Mouse (Mus musculus) spleen, adult 2 months (tissue): Measurements from ENCODE around the gene Tra2a. TPM values are rescaled to one million over a fixed set of nuclear protein-coding genes. Genes with fewer than 3 reads are reported as not detected.

ENCODE experiments used
- DNase-seq, 2 experiments: peaks; one replicate each; pipeline versions ENCODE4 v3.0.0 to v3.0.0-alpha.2; 2012 to 2021; ENCODE audit warnings: low spot score in 2 of 2, low read depth in 1 of 2
- H3K27ac ChIP-seq: fragments of 200-500 bp; 2 replicates; pipeline ENCODE4 v1.5.1; 2012; ENCODE audit warnings: low read length, inconsistent platforms; ENCODE audit not compliant: insufficient read depth
- H3K27me3 ChIP-seq: fragments of 200-500 bp; 2 replicates; pipeline ENCODE4 v1.6.1; 2012; ENCODE audit warnings: mild to moderate bottlenecking, moderate library complexity, low read length, inconsistent platforms; ENCODE audit not compliant: control insufficient read depth, insufficient read depth
- H3K36me3 ChIP-seq: fragments of 200-500 bp; 2 replicates; pipeline ENCODE4 v1.6.1; 2012; ENCODE audit warnings: mild to moderate bottlenecking, low read length, inconsistent platforms; ENCODE audit not compliant: control insufficient read depth, insufficient read depth
- H3K4me1 ChIP-seq: fragments of 200-500 bp; 2 replicates; pipeline ENCODE4 v1.6.1; 2011; ENCODE audit warnings: inconsistent platforms; ENCODE audit not compliant: control insufficient read depth, insufficient read depth, insufficient read length
- H3K4me3 ChIP-seq: fragments of 200-500 bp; 2 replicates; pipeline ENCODE4 v1.5.1; 2011; ENCODE audit warnings: mild to moderate bottlenecking, inconsistent platforms; ENCODE audit not compliant: insufficient read depth, insufficient read length; ENCODE audit errors: extremely low read depth
- CTCF ChIP-seq: fragments of 200-500 bp; IDR thresholded peaks from 2 replicates; pipeline ENCODE4 v1.5.1; 2011; ENCODE audit warnings: mild to moderate bottlenecking, inconsistent platforms; ENCODE audit not compliant: insufficient read depth, insufficient read length, insufficient replicate concordance; ENCODE audit errors: extremely low read depth
- POLR2A ChIP-seq: fragments of 200-500 bp; IDR thresholded peaks from 2 replicates; pipeline ENCODE4 v1.6.1; 2011; ENCODE audit warnings: low read depth, low read length, inconsistent platforms
- WGBS: fragments of 180-500 bp; shearing (Covaris S2); methylation state at CpG from one replicate; pipeline ENCODE4 v1.1.7; 2018; 5-methylcytosine and 5-hydroxymethylcytosine counted together
- polyA plus RNA-seq: library from polyadenylated mRNA; depleted of rRNA; stranded (reverse); fragments of >200 nt; gene quantifications from 2 replicates; pipeline ENCODE4 v1.2.3, GENCODE M21; 2012

Tra2a gene
- polyA plus RNA-seq, 1 experiment: 27.3 TPM

DNA sequence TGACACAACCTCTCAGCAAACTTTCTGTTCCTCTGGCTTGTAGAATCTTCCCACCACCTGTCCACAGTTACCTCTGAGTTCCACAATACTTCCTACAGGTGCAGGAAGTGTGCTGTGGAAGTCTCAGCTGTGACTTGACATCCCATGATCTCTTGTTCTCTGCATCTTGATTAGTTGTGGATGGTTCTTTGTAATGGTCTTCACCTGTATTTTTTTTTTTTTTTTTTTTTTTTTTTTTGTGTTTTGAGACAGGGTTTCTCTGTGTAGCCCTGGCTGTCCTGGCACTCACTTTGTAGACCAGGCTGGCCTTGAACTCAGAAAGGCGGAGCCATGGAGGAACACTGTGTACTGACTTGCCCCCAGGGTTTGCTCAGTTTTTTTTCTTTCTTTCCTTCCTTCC, 22.3 kb downstream of the Tra2a start:
- Histone ChIP-seq H3K36me3 (peaks cover 21% of the 10 kb centered on the region), H3K4me3 (no peak overlapping the region), H3K27ac (no peak overlapping the region), H3K27me3 (no peaks in the 10 kb centered on the region), H3K4me1 (no peaks in the 10 kb centered on the region)
- WGBS: 100% methylated on average over 1 of the region's 1 CpGs
- TF ChIP-seq CTCF (no peak), POLR2A (no peak)
- DNase-seq: no peak

DNA sequence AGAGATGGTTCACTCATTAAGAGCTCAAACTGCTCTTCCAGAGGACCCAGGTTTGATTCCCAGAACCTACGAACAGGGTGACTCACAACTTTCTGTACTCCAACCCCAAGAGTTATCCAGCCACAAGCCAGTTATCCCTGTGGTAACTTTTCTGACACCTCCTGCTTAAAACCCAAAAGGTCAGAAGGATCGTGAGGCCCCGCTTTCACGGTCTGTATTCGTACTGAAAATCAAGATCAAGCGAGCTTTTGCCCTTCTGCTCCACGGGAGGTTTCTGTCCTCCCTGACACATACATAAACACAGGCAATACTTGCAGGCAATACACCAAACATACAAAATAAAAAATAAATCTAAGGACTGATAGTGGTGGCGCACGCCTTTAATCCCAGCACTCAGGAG, 27.5 kb downstream of the Tra2a start:
- Histone ChIP-seq H3K27me3 (no peaks in the 10 kb centered on the region), H3K36me3 (no peaks in the 10 kb centered on the region), H3K4me3 (no peak overlapping the region), H3K27ac (no peak overlapping the region), H3K4me1 (no peaks in the 10 kb centered on the region)
- TF ChIP-seq POLR2A (no peak), CTCF (no peak)
- WGBS: 64% methylated on average over 9 of the region's 9 CpGs
- DNase-seq: peak; percentile 83 to 100

DNA sequence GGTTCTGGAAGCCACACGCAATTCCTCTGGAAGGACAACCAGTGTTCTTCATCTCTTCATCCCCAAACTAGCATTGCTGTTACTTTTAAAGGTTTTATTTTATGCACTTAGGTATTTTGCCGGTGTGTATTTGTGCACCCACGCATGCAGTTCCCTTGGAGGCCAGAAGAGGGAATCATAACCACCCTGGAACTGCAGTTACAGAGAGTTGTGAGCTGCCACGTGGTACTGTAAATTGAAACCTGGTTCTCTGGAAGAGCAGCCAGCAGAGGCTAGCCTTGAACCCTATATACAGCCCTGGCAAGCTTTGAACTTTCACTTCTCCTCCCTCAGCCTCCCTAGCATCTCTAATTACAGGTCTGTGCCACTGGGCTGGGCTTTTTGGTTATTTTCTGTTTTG, 30.5 kb downstream of the Tra2a start:
- no peak overlapping the region for H3K27ac ChIP-seq
- TF ChIP-seq CTCF (peak; percentile 10; the same call in 1 of the 2 replicates), POLR2A (no peak)
- H3K4me3 ChIP-seq: no peak overlapping the region
- no peaks in the 10 kb centered on the region for H3K36me3 ChIP-seq
- 56% methylated on average over 4 of the region's 4 CpGs for WGBS
- H3K4me1 ChIP-seq: no peaks in the 10 kb centered on the region
- no peaks in the 10 kb centered on the region for H3K27me3 ChIP-seq
- no peak for DNase-seq

DNA sequence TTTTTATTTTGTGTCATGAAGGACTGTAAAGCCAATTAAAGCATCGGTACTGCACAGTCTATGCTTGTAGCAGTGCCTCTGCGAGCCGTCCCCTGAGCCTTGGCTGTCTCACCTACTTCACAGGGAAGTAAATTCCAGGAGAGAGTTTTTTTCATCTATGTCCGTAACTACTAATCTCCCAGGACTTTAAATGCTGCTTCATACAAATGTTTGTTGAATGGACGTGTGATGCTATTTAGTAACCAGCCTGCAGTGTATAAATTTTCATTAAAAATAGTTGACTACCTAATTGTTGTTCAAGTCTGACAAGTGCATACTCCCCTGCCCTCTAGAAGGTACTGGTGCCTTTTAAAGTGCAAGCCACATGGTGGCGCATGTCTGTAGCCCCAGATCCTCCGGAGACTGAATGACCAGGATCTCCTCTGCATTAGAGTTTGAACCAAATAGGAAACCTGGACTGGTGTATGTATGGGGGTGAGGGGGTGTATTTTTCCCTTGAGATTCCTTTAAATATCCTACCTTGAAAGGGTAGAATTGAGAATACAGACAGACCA, 35.6 kb downstream of the Tra2a start:
- H3K27me3 ChIP-seq: peaks cover 9% of the 10 kb centered on the region
- no peak overlapping the region for H3K4me3 ChIP-seq
- WGBS: 19% methylated on average over 7 of the region's 7 CpGs
- TF ChIP-seq CTCF: peak; percentile 38; the same call in 1 of the 2 replicates
- TF ChIP-seq POLR2A: no peak
- no peaks in the 10 kb centered on the region for H3K4me1 ChIP-seq
- DNase-seq: peak in 1 of 2 experiments; percentile 42
- no peak overlapping the region for H3K27ac ChIP-seq
- H3K36me3 ChIP-seq: no peaks in the 10 kb centered on the region

DNA sequence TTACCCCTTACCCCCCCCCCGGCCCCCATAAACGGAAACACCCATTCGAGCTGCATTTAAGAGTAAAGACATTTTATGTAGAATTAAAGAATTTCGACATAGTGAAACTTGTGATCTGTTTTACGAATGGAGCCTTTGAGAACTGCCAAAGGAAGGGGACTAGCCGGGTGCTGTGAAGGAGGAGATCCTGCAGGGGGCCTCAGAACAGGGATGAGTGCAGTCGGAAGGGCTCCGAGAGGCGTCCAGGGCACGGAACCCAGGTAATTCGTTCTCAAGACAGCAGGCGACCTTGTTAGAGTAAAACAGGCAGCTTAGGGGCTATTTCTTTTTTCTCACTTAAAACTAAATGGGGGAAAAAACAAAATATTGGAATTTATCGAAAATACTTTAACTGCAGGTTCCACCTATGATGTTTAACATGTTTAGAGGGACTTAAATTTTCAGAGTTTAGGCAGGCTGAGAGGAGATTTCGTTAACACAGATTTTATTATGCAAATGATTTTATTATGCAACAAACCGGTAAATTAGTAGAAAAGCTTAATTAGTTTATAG, 36.6 kb downstream of the Tra2a start:
- Histone ChIP-seq H3K4me1 (no peaks in the 10 kb centered on the region), H3K4me3 (no peak overlapping the region), H3K27ac (no peak overlapping the region), H3K36me3 (no peaks in the 10 kb centered on the region), H3K27me3 (peaks cover 9% of the 10 kb centered on the region)
- WGBS: 6% methylated on average over 15 of the region's 15 CpGs
- DNase-seq: peak in 1 of 2 experiments; percentile 40
- peak; percentile 11; the same call in 1 of the 2 replicates for TF ChIP-seq CTCF
- no peak for TF ChIP-seq POLR2A

DNA sequence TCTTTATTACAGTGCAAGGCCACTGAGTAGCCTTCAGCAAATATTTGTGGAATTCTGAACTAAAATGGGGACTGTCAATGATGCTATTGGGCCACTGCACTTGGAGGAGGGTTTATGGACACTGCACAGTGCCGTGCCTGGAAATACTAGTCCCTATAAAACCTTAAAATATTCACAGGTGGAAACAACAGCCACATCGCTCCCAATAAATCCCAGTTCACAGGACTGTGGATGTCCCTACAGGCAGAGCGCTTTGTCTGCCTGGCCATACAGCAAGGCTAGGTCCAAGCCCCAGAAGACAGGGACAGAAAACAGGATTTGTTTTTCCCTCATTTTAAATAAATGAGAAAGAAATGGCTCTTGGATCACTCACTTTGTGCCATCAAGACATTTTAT, 38.1 kb downstream of the Tra2a start:
- TF ChIP-seq CTCF: no peak
- no peak for TF ChIP-seq POLR2A
- Histone ChIP-seq H3K27me3 (peaks cover 12% of the 10 kb centered on the region), H3K4me1 (no peaks in the 10 kb centered on the region), H3K4me3 (no peak overlapping the region), H3K36me3 (no peaks in the 10 kb centered on the region), H3K27ac (no peak overlapping the region)
- WGBS: 91% methylated on average over 3 of the region's 3 CpGs
- DNase-seq: no peak
